Mouse (Mus musculus) lung, embryonic 16.5 days (tissue): ENCODE measurements around the gene Cd38. TPM values are rescaled to one million over a fixed set of nuclear protein-coding genes. Genes with fewer than 3 reads are reported as not detected.
A peak's percentile ranks its signal among the peaks of the same experiment; 100 is the strongest.

Experiments
- ATAC-seq: fragments of 200-750 bp; cut with Nextera tagmentation; 2 replicates; pipeline ENCODE4 v1.8.0; 2017; ENCODE audit warnings: low read depth, mild to moderate bottlenecking, moderate library complexity
- H3K27ac ChIP-seq: fragments of 300-500 bp; sonication (generic); 2 replicates; pipeline ENCODE4 v1.5.1; 2014; ENCODE audit warnings: mild to moderate bottlenecking, control low read depth, low read length
- H3K27me3 ChIP-seq: fragments of 300-500 bp; sonication (generic); 2 replicates; pipeline ENCODE4 v1.6.1; 2014; ENCODE audit warnings: low read depth, low read length, mixed read lengths; ENCODE audit not compliant: control insufficient read depth, insufficient read depth
- H3K36me3 ChIP-seq: fragments of 300-500 bp; sonication (generic); 2 replicates; pipeline ENCODE4 v1.6.1; 2014; ENCODE audit warnings: low read length; ENCODE audit not compliant: control insufficient read depth, insufficient read depth
- H3K4me1 ChIP-seq: fragments of 300-500 bp; sonication (generic); replicated peaks from 2 replicates; pipeline ENCODE4 v1.6.1; 2014; ENCODE audit warnings: low read length, mixed read lengths; ENCODE audit not compliant: control insufficient read depth, insufficient read depth
- H3K4me2 ChIP-seq: fragments of 300-500 bp; sonication (generic); 2 replicates; pipeline ENCODE4 v1.6.1; 2014; ENCODE audit warnings: low read depth, low read length, control low read depth
- H3K4me3 ChIP-seq: fragments of 300-500 bp; sonication (generic); 2 replicates; pipeline ENCODE4 v1.5.1; 2014; ENCODE audit warnings: mild to moderate bottlenecking, low read length, control low read depth
- H3K9ac ChIP-seq: fragments of 300-500 bp; sonication (generic); 2 replicates; pipeline ENCODE4 v1.6.1; 2014; ENCODE audit warnings: low read length, control low read depth
- H3K9me3 ChIP-seq: fragments of 300-500 bp; sonication (generic); 2 replicates; pipeline ENCODE4 v1.6.1; 2016; ENCODE audit warnings: low read length; ENCODE audit not compliant: control insufficient read depth
- WGBS: fragments of 180-500 bp; shearing (Covaris S2); extraction: QIAGEN DNeasy Blood & Tissue Kit; methylation state at CpG from one replicate; pipeline ENCODE4 v1.1.7; 2014; 5-methylcytosine and 5-hydroxymethylcytosine counted together
- polyA plus RNA-seq: library from polyadenylated mRNA; unstranded; fragments of >200 nt; fragmentation: Nextera tagmentation; extraction: Ambion mirVana; gene quantifications from 2 replicates; pipeline ENCODE4 v1.2.1, GENCODE M21; 2015

Cd38 gene
- polyA plus RNA-seq, 1 experiment from 2014 or later: 31.6 TPM

DNA sequence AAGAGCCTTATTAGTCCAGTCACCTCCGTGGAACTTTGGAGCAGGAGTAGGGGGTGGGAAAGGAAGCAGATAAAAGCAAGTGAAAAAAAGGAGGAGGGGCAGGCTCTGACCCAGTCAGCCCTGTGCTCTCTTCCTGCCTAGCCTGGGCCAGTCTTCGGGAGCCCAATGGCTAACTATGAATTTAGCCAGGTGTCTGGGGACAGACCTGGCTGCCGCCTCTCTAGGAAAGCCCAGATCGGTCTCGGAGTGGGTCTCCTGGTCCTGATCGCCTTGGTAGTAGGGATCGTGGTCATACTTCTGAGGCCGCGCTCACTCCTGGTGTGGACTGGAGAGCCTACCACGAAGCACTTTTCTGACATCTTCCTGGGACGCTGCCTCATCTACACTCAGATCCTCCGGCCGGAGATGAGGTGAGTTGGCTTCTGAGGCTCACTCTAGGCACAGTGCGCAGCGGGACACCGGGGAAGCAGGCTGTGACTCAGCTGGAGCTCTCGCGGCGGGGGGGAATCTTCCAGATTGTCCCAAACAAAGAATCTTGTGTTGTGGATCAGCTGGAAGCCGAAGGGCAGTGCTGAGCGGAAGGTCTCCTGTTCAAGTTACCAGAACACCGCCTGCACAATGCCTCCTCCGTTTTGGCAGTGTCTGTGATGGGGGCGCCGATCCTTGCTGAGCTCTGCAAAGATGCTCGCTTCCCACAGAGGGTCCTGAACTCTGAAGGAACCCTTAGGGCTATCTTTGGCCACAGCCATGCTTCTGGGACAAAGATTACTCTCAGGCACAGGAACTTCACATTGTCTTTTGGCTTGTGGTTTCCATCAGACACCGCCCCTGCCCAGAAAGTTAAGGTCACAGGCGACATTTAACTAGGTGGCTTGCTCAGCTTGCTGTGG, 603 bp downstream of the Cd38 start:
- Histone ChIP-seq H3K9me3 (no peaks in the 10 kb centered on the region), H3K27me3 (no peaks in the 10 kb centered on the region), H3K4me3 (peak overlapping the region; percentile 48), H3K4me1 (no peaks in the 10 kb centered on the region; the same call in 1 of the 2 replicates), H3K27ac (peak overlapping the region; percentile 38), H3K9ac (peak overlapping the region; percentile 61), H3K36me3 (no peaks in the 10 kb centered on the region), H3K4me2 (peak overlapping the region; percentile 66)
- peak; percentile 80 for ATAC-seq
- WGBS: 3% methylated on average over 28 of the region's 28 CpGs

DNA sequence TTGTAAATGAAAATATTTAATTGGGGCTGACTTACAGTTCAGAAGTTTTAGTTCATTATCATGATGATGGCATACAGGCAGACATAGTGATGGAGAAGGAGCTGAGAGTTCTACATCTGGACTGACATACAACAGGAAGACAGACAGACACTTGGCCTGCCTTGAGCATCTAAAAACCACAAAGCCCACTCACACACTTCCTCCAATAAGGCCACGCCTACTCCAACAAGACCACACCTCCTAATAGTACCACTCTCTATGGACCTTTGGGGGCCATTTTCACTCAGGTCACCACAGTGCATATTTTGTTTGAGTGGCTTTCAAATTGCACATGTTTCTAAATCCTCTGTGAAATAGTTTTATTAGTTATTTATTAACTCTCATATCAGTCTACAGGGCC, 3.5 kb downstream of the Cd38 start:
- WGBS: 60% methylated on average over 1 of the region's 1 CpGs
- Histone ChIP-seq H3K27me3 (no peaks in the 10 kb centered on the region), H3K9me3 (no peaks in the 10 kb centered on the region), H3K4me1 (no peaks in the 10 kb centered on the region; the same call in 1 of the 2 replicates), H3K27ac (no peak overlapping the region), H3K9ac (no peak overlapping the region), H3K4me3 (no peak overlapping the region), H3K4me2 (no peak overlapping the region), H3K36me3 (no peaks in the 10 kb centered on the region)
- ATAC-seq: no peak

DNA sequence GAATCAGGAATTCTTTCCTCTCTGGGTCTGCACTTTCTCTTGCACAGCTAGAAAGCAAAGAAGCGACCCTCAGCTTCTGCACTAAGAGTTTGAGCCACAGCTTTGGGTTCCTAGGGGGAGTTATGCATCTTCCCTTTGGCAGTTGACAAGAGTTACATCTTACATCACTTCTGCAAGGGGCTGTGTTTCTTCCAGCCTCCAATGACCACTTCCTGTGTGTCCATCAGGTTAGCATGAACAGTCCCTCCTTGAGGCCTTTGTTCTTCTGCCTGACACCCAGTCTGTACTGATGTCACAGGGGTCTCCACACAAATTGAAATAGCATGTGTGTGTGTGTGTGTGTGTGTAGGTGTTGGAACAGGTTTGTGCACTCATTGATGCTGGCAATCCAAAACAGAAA, 4.3 kb downstream of the Cd38 start:
- 48% methylated on average over 1 of the region's 1 CpGs for WGBS

DNA sequence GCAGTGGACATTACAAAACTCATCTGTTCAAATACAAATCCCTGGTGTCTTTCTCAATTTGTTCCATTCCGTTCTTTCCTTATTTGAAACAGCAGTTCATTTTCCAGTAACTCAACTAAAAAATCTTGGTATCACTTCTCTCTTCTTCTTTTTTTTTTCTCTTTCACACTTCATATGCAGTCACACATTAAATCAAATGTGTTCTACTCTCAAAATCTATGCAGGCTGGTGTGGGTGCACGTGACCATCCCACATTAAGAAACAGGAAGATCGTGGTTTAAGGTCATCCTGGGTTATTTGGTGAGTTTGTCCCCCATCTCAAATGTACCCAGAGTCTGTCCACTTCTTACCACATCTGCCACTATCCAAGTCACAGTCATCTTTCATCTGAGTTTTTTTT, 13.7 kb downstream of the Cd38 start:
- ATAC-seq: no peak
- Histone ChIP-seq H3K9me3 (no peaks in the 10 kb centered on the region), H3K27ac (no peak overlapping the region), H3K27me3 (no peaks in the 10 kb centered on the region), H3K4me2 (no peak overlapping the region), H3K9ac (no peak overlapping the region), H3K36me3 (no peaks in the 10 kb centered on the region), H3K4me3 (no peak overlapping the region), H3K4me1 (0 out of 2 replicates have a peak, but pooled peaks cover 2% of the 10 kb centered on the region)
- 75% methylated on average over 3 of the region's 3 CpGs for WGBS

More for the DNA sequence above, 4.3 kb downstream of the Cd38 start:
- Histone ChIP-seq H3K4me3 (no peak overlapping the region), H3K27me3 (no peaks in the 10 kb centered on the region), H3K4me2 (no peak overlapping the region), H3K9ac (no peak overlapping the region), H3K4me1 (no peaks in the 10 kb centered on the region; the same call in 1 of the 2 replicates), H3K36me3 (no peaks in the 10 kb centered on the region), H3K27ac (no peak overlapping the region), H3K9me3 (no peaks in the 10 kb centered on the region)
- no peak for ATAC-seq

DNA sequence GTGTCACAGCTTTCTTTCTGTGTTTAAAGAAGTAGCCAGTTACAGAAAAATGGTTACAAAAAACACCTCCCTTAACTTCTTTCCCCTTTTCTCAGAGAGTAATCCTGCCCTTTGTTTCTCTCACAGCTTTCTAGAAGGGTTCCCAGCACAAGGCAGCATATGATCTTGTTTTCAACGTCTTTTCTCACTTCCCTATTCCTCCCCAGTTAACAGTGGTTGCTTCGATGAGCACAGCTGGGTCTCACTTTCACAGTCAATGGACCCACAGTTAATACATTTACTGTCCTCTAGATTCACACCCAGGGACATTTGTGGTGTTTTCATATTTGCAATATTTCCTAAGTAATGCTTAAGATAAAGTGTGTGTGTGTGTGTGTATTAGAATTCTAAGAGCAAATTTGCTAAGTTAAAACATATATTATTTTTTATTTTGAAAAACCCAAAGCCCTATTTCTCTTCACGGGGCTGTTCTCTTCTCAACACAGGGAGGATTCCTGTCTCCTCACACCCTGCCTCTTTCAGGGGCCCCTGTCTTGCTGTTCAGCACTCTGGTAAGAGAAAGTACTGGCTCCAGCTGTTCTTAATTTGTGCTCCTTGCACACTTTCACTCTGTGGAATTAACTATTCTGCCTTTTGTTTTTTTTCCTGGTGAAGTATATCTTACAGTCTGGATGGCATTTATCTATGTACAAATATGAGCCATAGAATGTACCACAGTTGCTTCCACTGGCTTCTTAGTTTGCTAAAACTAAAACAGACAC, 16.9 kb downstream of the Cd38 start:
- Histone ChIP-seq H3K27me3 (no peaks in the 10 kb centered on the region), H3K4me1 (0 out of 2 replicates have a peak, but pooled peaks cover 2% of the 10 kb centered on the region), H3K9me3 (no peaks in the 10 kb centered on the region), H3K27ac (no peak overlapping the region), H3K9ac (no peak overlapping the region), H3K36me3 (no peaks in the 10 kb centered on the region), H3K4me3 (no peak overlapping the region), H3K4me2 (no peak overlapping the region)
- 34% methylated on average over 3 of the region's 3 CpGs for WGBS
- no peak for ATAC-seq

DNA sequence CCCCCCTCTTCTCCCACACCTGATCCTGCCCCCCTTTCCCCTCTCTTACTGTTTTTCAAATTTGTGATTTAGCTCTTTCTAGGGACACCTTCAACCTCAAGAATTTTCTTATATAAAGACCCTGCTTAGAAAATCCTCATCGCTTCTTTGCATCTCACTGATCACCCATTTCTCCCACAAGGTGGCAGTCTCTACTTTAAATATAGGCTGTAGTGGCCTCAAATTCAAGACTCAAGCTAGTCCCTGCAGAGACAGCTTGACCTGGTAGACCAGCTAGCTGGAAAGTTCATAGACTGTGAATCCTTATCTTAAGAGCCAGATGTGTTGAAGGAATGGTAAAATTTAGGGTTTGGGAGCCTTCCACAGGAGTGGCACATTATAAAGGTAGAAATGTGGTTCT, 24.0 kb downstream of the Cd38 start:
- Histone ChIP-seq H3K4me3 (no peak overlapping the region), H3K4me2 (no peak overlapping the region), H3K9ac (no peak overlapping the region), H3K9me3 (no peaks in the 10 kb centered on the region), H3K27me3 (no peaks in the 10 kb centered on the region), H3K27ac (no peak overlapping the region), H3K36me3 (no peaks in the 10 kb centered on the region), H3K4me1 (no peaks in the 10 kb centered on the region)
- ATAC-seq: no peak
- 22% methylated on average over 1 of the region's 1 CpGs for WGBS

DNA sequence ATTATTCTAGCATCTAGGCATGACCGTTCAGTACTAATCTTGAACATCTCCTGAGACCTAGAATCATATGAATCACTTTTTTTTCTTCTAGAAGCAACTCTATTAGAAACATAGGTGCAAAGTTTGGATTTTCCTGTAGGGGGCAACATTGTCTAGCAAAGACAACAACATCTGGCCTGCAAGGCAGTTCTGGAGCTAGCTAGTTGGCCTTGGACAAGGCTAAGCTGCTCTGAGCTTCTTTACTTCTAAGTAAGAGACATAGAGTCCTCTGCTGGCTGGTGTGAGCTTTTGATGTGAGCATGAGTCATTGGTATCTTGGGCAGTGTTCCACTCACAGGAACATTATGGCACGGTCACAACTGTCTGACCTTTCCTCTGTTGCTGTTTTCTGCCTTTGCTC, 25.8 kb downstream of the Cd38 start:
- no peak overlapping the region for H3K27ac ChIP-seq
- H3K27me3 ChIP-seq: no peaks in the 10 kb centered on the region
- H3K36me3 ChIP-seq: no peaks in the 10 kb centered on the region
- H3K4me1 ChIP-seq: no peaks in the 10 kb centered on the region
- H3K9me3 ChIP-seq: no peaks in the 10 kb centered on the region
- no peak overlapping the region for H3K9ac ChIP-seq
- 61% methylated on average over 2 of the region's 2 CpGs for WGBS
- no peak overlapping the region for H3K4me3 ChIP-seq
- ATAC-seq: no peak
- H3K4me2 ChIP-seq: no peak overlapping the region

DNA sequence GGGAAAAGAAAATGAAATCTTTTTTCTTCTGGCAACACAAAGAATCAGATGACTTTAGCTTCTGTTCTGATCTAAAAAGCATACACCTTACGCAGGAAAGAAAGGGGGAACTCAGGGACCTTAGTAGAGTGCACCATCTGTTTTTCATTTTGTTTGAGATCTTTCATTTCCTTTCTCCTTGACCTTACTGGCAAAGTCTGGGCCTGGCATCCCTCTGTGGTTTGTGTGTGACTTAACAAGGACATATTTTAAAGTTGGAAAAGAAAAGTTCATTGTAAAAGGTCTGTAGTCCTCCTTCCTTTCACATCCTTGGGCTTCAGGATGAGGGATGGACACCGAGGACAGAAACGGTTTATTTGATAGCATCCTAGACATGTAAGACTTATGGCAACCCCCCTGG, 27.6 kb downstream of the Cd38 start:
- Histone ChIP-seq H3K9ac (no peak overlapping the region), H3K4me2 (no peak overlapping the region), H3K27me3 (no peaks in the 10 kb centered on the region), H3K36me3 (no peaks in the 10 kb centered on the region), H3K4me1 (no peaks in the 10 kb centered on the region), H3K27ac (no peak overlapping the region), H3K9me3 (no peaks in the 10 kb centered on the region), H3K4me3 (no peak overlapping the region)
- ATAC-seq: no peak
- 89% methylated on average over 3 of the region's 3 CpGs for WGBS

DNA sequence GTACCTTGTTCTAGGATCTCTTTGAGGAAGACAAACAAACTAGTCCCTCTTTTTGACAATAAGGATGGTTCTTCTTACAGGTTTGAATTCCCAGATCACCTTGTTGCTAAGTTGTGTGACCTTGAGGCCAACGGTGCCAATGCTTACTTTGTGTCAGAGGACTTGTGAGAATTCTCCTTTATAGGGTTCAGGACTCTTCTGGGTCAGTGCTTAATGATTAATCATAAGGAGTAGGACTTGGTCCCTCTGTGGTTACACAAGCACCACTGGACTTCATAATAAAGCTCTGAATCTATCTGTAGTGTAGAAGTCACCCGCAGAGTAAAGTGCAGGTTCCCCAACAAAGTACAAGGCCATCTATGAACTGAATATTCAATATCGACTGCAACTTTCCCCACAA, 36.3 kb downstream of the Cd38 start:
- Histone ChIP-seq H3K4me3 (no peak overlapping the region), H3K4me1 (no peaks in the 10 kb centered on the region), H3K4me2 (no peak overlapping the region), H3K9me3 (no peaks in the 10 kb centered on the region), H3K36me3 (no peaks in the 10 kb centered on the region), H3K27ac (no peak overlapping the region), H3K27me3 (no peaks in the 10 kb centered on the region), H3K9ac (no peak overlapping the region)
- ATAC-seq: no peak
- WGBS: 65% methylated on average over 3 of the region's 3 CpGs
